Mouse (Mus musculus): ENCODE data around the gene Fxyd6. TPM values are rescaled to one million over a fixed set of nuclear protein-coding genes. Genes with fewer than 3 reads are reported as not detected.

Fxyd6 gene
- total and polyA plus RNA-seq, 3 experiments: not detected

- Histone ChIP-seq H3K9me3 (replicated peaks; ENCODE audit: insufficient read depth, low read length) (no peaks in the 10 kb centered on the region), H3K9ac (ENCODE audit: control insufficient read depth, low read depth, low read length, poor library complexity, severe bottlenecking) (no peak overlapping the region), H3K27ac (ENCODE audit: control insufficient read depth, low read depth, low read length) (no peak overlapping the region), H3K79me2 (ENCODE audit: control insufficient read depth, insufficient read depth, low read length, poor library complexity) (no peaks in the 10 kb centered on the region), H3K4me3 (ENCODE audit: control insufficient read depth in 1 of 2, insufficient read depth in 1 of 2, low read depth in 2 of 2, low read length in 2 of 2) (no peak overlapping the region; a peak in 1 of 4 replicates), H3K36me3 (ENCODE audit: control insufficient read depth in 1 of 2, insufficient read depth in 2 of 2, low read length in 2 of 2) (no peaks in the 10 kb centered on the region), H3K4me1 (ENCODE audit: control insufficient read depth in 1 of 2, insufficient read depth in 2 of 2, low read length in 2 of 2) (no peaks in the 10 kb centered on the region), H3K27me3 (ENCODE audit: control insufficient read depth in 1 of 2, insufficient read depth in 2 of 2, low read length in 2 of 2) (no peaks in the 10 kb centered on the region)
- DNase-seq (ENCODE audit: low read depth, low spot score): peak; percentile 56
- no peak for TF ChIP-seq HCFC1 (IDR thresholded peaks at IDR 0.05; ENCODE audit: low read depth, low read length)
- TF ChIP-seq ZC3H11A (IDR thresholded peaks at IDR 0.05; ENCODE audit: low read depth, low read length): peak; percentile 8; the same call in 1 of the 2 replicates
- TF ChIP-seq SMC3 (IDR thresholded peaks at IDR 0.05; ENCODE audit: low read depth, low read length): peak; percentile 54
- peak; percentile 14 to 66 (median 53); a peak in 5 of 6 replicates for TF ChIP-seq CTCF (IDR thresholded peaks at IDR 0.05 in 2 of 3, conservative IDR thresholded peaks at IDR 0.05 in 1 of 3; ENCODE audit: control insufficient read depth in 1 of 3, insufficient read depth in 1 of 3, low read depth in 2 of 3, low read length in 3 of 3, poor library complexity in 1 of 3, severe bottlenecking in 1 of 3)
- TF ChIP-seq SIN3A (IDR thresholded peaks at IDR 0.05; ENCODE audit: low read length): no peak
- TF ChIP-seq MXI1 (IDR thresholded peaks at IDR 0.05; ENCODE audit: low read depth, low read length): no peak
- TF ChIP-seq GATA1 (IDR thresholded peaks at IDR 0.05; ENCODE audit: low read depth, low read length): no peak
- TF ChIP-seq UBTF (IDR thresholded peaks at IDR 0.05; ENCODE audit: borderline replicate concordance, insufficient read depth, low read depth, low read length): no peak
- peak; percentile 57 for TF ChIP-seq RAD21 (IDR thresholded peaks at IDR 0.05; ENCODE audit: low read depth, low read length)
Observed at GRCm38 (mm10) chr9:45411803-45412202, 41.8 kb downstream of the Fxyd6 start.

GRCm38 (mm10) chr9:45412287-45412686 lies 42.3 kb downstream of the Fxyd6 start:
- Histone ChIP-seq H3K9ac (ENCODE audit: control insufficient read depth, low read depth, low read length, poor library complexity, severe bottlenecking) (no peak overlapping the region), H3K27me3 (ENCODE audit: control insufficient read depth in 1 of 2, insufficient read depth in 2 of 2, low read length in 2 of 2) (no peaks in the 10 kb centered on the region), H3K79me2 (ENCODE audit: control insufficient read depth, insufficient read depth, low read length, poor library complexity) (no peaks in the 10 kb centered on the region), H3K4me3 (ENCODE audit: control insufficient read depth in 1 of 2, insufficient read depth in 1 of 2, low read depth in 2 of 2, low read length in 2 of 2) (no peak overlapping the region; a peak in 1 of 4 replicates), H3K27ac (ENCODE audit: control insufficient read depth, low read depth, low read length) (no peak overlapping the region), H3K36me3 (ENCODE audit: control insufficient read depth in 1 of 2, insufficient read depth in 2 of 2, low read length in 2 of 2) (no peaks in the 10 kb centered on the region), H3K9me3 (replicated peaks; ENCODE audit: insufficient read depth, low read length) (no peaks in the 10 kb centered on the region), H3K4me1 (ENCODE audit: control insufficient read depth in 1 of 2, insufficient read depth in 2 of 2, low read length in 2 of 2) (no peaks in the 10 kb centered on the region)
- DNase-seq (ENCODE audit: low read depth, low spot score): peak; percentile 86
- TF ChIP-seq GATA1 (IDR thresholded peaks at IDR 0.05; ENCODE audit: low read depth, low read length): no peak
- TF ChIP-seq RAD21 (IDR thresholded peaks at IDR 0.05; ENCODE audit: low read depth, low read length): peak; percentile 13
- TF ChIP-seq SMC3 (IDR thresholded peaks at IDR 0.05; ENCODE audit: low read depth, low read length): peak; percentile 17; the same call in 1 of the 2 replicates
- TF ChIP-seq CTCF (IDR thresholded peaks at IDR 0.05 in 2 of 3, conservative IDR thresholded peaks at IDR 0.05 in 1 of 3; ENCODE audit: control insufficient read depth in 1 of 3, insufficient read depth in 1 of 3, low read depth in 2 of 3, low read length in 3 of 3, poor library complexity in 1 of 3, severe bottlenecking in 1 of 3): peak; percentile 72 to 91 (median 76)
- TF ChIP-seq HCFC1 (IDR thresholded peaks at IDR 0.05; ENCODE audit: low read depth, low read length): 0 out of 2 replicates have a peak, but pooled peaks have one; percentile 15

DNA sequence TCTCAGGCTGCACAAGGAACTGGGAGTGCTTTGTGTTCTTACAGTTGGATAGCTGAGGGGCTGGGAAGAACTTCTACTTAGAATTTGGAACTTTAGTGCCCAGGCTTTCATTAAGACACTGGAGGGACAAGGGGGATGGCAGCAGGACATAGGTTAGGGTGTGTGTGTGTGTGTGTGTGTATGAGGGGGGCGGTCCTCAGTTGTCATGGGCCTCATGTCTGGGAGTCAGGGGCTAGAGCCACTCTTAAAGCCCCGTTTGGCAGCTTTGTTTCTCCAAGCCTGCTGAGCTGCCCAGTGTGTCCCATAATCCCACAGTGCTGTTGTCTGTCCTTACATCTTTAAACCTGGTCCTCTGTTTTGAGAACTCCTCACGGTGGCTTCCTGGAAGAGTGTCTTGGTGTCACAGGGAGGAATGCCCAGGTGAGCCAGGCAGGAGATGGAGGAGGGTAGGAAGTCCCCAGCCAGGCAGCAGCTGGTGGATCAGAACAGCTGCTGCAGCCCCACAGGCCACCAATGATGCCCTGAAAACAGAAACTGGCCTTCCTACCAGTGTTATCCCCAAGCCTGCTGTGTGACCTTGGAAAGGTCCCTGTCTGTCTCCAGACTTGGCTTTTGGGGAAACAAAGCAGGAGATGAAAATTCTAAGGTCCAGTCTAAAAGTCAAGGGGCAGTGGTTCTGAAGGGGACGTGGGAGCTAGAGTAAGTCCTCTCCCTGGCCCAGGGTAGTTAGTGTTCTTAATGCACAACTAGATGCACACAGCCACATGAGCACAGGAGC lies 42.9 kb downstream of the Fxyd6 start:
- Histone ChIP-seq H3K79me2 (ENCODE audit: control insufficient read depth, insufficient read depth, low read length, poor library complexity) (no peaks in the 10 kb centered on the region), H3K4me1 (ENCODE audit: control insufficient read depth in 1 of 2, insufficient read depth in 2 of 2, low read length in 2 of 2) (no peaks in the 10 kb centered on the region), H3K4me3 (ENCODE audit: control insufficient read depth in 1 of 2, insufficient read depth in 1 of 2, low read depth in 2 of 2, low read length in 2 of 2) (no peak overlapping the region), H3K9me3 (replicated peaks; ENCODE audit: insufficient read depth, low read length) (no peaks in the 10 kb centered on the region), H3K36me3 (ENCODE audit: control insufficient read depth in 1 of 2, insufficient read depth in 2 of 2, low read length in 2 of 2) (no peaks in the 10 kb centered on the region), H3K27ac (ENCODE audit: control insufficient read depth, low read depth, low read length) (no peak overlapping the region), H3K27me3 (ENCODE audit: control insufficient read depth in 1 of 2, insufficient read depth in 2 of 2, low read length in 2 of 2) (no peaks in the 10 kb centered on the region), H3K9ac (ENCODE audit: control insufficient read depth, low read depth, low read length, poor library complexity, severe bottlenecking) (no peak overlapping the region)
- DNase-seq (ENCODE audit: low read depth, low spot score): no peak
- TF ChIP-seq ZNF384 (IDR thresholded peaks at IDR 0.05; ENCODE audit: low read depth, low read length) (no peak), HCFC1 (IDR thresholded peaks at IDR 0.05; ENCODE audit: low read depth, low read length) (0 out of 2 replicates have a peak, but pooled peaks have one; percentile 6), MAZ (IDR thresholded peaks at IDR 0.05; ENCODE audit: low read depth, low read length) (no peak), NRF1 (IDR thresholded peaks at IDR 0.05; ENCODE audit: insufficient read depth, low read depth, low read length, poor library complexity, severe bottlenecking) (no peak), TAL1 (IDR thresholded peaks at IDR 0.05; ENCODE audit: low read length) (no peak)
